Mouse (Mus musculus): Measurements from ENCODE around the gene Parp3. TPM values are rescaled to one million over a fixed set of nuclear protein-coding genes. Genes with fewer than 3 reads are reported as not detected.

Gene Parp3
- total RNA-seq, 2 experiments from 2014 or later = 26.4 to 28.1 TPM

DNA sequence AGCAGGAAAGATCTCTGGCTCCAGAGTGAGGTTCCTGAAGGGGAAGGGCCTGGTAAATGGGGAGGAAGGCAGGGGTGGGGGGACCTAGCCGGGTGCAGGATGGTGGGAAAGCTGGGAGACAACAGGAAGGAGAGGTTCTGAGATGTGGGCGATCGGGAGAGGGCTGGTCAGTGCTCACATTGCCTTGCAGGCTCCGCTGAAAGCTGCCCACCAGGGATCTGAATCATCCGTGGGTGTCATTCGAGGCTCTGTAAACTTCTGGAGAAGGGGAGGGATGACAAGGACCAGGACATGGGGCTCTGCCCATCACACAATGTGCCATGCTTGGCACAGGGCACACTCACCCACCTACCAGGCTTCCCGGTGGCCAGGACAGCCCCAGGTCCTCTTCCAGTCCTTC lies 43.4 kb downstream of the Parp3 start:
- DNase-seq (ENCODE audit: low spot score in 2 of 2) = no peak

DNA sequence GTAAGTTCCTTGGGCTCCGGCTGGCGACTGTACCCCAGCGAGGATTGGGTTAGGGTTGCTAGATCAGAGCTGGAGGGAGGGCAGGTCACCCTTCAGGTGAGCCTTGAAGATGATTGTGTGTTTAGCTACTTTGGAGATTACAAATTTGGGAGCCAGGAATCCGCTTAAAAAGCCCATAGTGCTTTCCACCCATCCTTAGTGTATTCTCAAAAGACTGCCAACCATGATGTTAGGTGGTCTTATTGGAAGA lies 46.8 kb downstream of the Parp3 start:
- DNase-seq (ENCODE audit: low spot score in 2 of 2) = no peak

DNA sequence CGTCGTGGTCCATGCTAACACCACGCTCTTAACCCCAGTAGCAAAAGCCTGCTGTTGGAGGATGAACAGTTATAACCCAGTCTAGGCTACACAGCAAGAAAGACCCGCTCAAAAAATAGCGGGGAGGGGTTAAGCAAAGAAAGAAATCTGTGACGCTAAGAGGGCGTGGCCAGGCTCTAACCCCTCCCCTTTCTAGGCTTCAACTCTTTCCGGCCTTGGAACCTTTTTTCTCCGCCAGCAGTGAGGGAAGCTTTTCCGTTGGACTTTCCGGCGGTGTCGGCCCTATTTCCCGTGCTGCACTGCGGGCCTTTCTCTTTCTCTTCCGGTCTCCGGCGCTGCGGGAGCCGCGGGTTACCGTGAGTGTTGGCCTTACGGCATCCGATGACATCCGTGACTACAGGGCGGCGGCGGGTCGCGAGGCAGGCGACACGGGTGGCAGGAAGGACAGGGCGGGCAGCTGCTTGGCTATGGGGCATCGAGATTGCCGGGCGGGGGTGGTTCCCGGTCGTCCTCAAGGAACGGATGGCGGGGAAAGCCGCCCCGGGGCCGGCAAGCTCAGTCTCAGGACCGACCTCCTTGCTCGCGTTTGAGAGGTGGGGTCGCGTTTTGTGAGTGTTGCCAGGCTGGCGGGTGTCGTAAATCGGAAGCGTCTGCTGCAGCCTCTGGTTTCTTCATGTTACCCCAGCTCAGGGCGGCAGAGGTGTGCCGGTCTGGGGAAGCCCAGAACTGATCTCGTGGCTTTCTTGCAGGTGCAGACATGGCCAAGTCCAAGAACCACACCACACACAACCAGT lies 47.3 kb downstream of the Parp3 start, which contains the start of gene Rpl29:
TSS of gene Rpl29 (plus strand) at position 234 of the 794 bp plus-strand sequence.
- peak; percentile 81 to 94 for DNase-seq (ENCODE audit: low spot score in 2 of 2)

DNA sequence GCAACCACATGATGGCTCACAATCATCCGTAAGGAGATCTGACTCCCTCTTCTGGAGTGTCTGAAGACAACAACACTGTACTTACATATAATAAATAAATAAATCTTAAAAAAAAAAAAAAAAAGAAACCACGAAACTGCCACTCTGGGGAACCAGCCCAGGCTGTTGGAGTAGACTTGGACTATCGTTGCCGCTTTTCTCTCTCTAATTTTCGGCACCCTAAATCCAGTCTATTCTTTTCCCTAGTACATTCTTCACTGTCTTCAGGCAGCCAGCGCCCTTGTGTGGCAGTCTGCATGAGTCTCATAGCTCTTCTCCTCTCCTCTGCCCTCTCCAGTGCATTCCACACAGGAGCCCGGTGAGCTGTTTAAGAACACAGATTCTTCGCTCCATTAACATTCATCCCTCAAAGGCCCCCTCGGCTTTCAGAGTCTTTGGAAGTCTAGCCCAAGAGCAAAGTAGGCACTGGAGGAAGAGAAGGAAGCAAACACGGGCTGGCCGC lies 48.0 kb downstream of the Parp3 start:
- DNase-seq (ENCODE audit: low spot score in 2 of 2) = no peak

DNA sequence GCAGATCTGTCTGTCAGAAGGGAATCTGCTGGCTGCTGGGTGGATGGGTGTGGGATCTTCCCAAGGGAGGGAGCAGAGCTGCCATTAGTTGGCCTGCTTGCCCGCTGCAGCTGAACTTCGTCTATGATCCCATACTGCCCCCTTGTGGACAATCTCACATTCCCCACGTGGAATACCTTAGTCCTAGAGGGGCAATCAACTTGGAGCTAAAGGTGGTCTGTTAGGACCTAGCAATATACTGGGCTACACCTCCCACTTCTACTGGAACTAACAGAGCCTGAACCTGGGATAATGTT lies 54.9 kb downstream of the Parp3 start:
- peak; percentile 75 to 85 for DNase-seq (ENCODE audit: low spot score in 2 of 2)

DNA sequence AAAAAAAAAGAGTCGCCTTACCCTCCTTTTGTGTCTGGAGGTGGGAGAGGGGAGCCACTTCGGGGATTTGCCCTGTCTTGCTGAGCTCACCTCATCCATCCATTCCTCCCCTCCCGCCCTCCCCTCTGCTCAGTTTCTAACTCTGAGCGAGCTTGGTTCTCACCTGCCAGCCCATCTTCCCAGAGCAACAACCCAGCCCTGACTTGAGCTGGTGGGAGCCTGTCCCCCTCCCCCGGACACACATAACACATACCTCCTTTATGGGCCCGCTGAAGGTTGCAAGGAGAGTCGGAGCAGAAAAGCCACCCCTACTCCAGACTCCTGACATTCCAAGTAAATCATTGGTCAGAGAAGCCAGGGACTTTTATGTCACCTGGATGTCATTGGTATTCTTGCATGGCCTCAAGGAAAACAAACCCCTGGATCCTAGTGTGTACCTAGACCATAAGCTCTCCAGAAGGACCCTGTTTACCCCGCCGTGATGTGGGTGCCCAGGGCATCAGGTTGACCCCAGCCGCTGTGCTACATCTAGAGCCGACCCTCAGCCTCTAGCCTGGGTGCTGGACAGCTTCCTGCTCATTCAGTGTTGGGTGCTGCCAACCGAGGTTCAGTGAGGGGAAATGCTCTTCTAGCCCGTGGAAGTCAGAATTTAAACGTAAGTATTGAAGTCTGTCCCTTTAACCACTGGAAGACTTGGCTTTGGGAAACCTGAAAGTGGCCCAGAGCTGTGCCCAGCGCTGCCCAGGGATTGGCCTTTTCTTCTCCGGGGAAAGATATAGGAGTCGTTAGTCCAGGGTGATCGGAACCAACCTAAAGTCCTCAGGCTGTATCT lies 55.5 kb downstream of the Parp3 start:
- no peak for DNase-seq (ENCODE audit: low spot score in 2 of 2)

DNA sequence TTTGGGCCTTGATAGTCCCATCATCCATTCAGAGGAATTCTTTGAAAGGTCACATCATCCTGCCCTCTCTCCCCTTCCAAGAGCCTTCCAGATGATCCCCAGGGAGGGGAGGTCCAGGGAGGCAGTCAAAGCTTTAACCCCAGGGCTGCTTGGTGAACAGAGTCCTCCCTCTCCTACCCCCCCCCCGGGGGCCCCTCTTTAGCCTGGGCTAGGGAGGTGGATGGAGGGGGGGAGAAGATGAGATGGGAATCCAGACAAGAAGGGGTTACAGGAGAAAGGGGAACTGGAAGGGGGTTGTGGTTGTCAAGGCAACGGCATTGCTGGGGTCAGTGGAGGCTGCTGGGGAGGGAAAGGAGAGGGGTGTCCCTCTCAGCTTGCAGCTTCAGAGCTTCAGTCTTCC lies 56.1 kb downstream of the Parp3 start:
- no peak for DNase-seq (ENCODE audit: low spot score in 2 of 2)

Other genes starting within 250 kb of the Parp3 start
- 100 to 1,000 TPM; 127 to 159 TPM for gene Alas1, start 228.3 kb downstream of the Parp3 start, total RNA-seq (2021)
- gene Poc1a, start 195.9 kb downstream of the Parp3 start, total RNA-seq (2021) = 1 to 10 TPM; 5.4 to 5.8 TPM
- 10 to 100 TPM; 23.9 to 25.5 TPM for gene Dusp7, start 108.3 kb downstream of the Parp3 start, total RNA-seq (2021)
- gene Rpl29, start 47.5 kb downstream of the Parp3 start, total RNA-seq (2021) = 100 to 1,000 TPM; 526 to 599 TPM
- 10 to 100 TPM; 13.4 to 13.5 TPM for gene Acy1, start 38.6 kb downstream of the Parp3 start, total RNA-seq (2021)
- 10 to 100 TPM in 1 of 2 experiments, 1 to 10 TPM in 1; 8.8 to 10.3 TPM for gene Abhd14b, start 29.5 kb downstream of the Parp3 start, total RNA-seq (2021)
- 10 to 100 TPM; 18.5 to 19.1 TPM for gene Abhd14a, start 29.3 kb downstream of the Parp3 start, total RNA-seq (2021)
- gene Pcbp4, start 23.7 kb downstream of the Parp3 start, total RNA-seq (2021) = 10 to 100 TPM; 83.6 to 84.9 TPM
- gene Gpr62, start 11.0 kb downstream of the Parp3 start, total RNA-seq (2021) = under 1 TPM; 0.44 to 0.65 TPM
- 10 to 100 TPM; 25.1 to 26.2 TPM for gene Rrp9, start 986 bp downstream of the Parp3 start, total RNA-seq (2021)
- not detected for gene Iqcf1, start 23.0 kb upstream of the Parp3 start, total RNA-seq (2021)
- not detected for gene Iqcf5, start 37.6 kb upstream of the Parp3 start, total RNA-seq (2021)
- gene Iqcf3, start 84.7 kb upstream of the Parp3 start, total RNA-seq (2021) = not detected
- not detected for gene Iqcf4, start 94.0 kb upstream of the Parp3 start, total RNA-seq (2021)
- not detected for gene Iqcf6, start 149.6 kb upstream of the Parp3 start, total RNA-seq (2021)
- not detected for gene Grm2, start 179.1 kb upstream of the Parp3 start, total RNA-seq (2021)
- gene Tex264, start 209.0 kb upstream of the Parp3 start, total RNA-seq (2021) = 10 to 100 TPM; 29.4 to 31.4 TPM